Mouse (Mus musculus) left cerebral cortex, postnatal 36 days (tissue): Measurements from ENCODE around the gene Trarg1. TPM values are rescaled to one million over a fixed set of nuclear protein-coding genes. Genes with fewer than 3 reads are reported as not detected.

Experiments
- DNase-seq, 2 experiments: peaks; one replicate each; pipeline ENCODE4 v3.0.0; 2021 to 2022; ENCODE audit warnings: low spot score in 2 of 2, mixed read lengths in 1 of 2
- intact Hi-C: fragments of 180-260 bp; cut with DNase I; formaldehyde crosslinking; loops from one replicate; pipeline ENCODE4 v1.15.1; 2025
- total RNA-seq, 2 experiments: library from RNA; stranded (reverse); gene quantifications; 2 replicates each; pipeline ENCODE4 v1.2.3; 2021

Trarg1 gene
- total RNA-seq, 2 experiments from 2014 or later: 0.49 to 0.50 TPM

GRCm38 (mm10) chr11:76671871-76672475, 7.6 kb upstream of the Trarg1 start, which contains the start of gene Bhlha9:
Gene Bhlha9, plus strand, starts transcription at chr11:76672470.
- no peak for DNase-seq
- intact Hi-C loops: no loop called here

- intact Hi-C loops: no loop called here
- DNase-seq: peak; percentile 73 to 75
Measured at GRCm38 (mm10) chr11:76672561-76673384, 6.8 kb upstream of the Trarg1 start.

GRCm38 (mm10) chr11:76674199-76674598, 5.4 kb upstream of the Trarg1 start:
- intact Hi-C loops: no loop called here
- no peak for DNase-seq

GRCm38 (mm10) chr11:76674704-76675103, 4.9 kb upstream of the Trarg1 start:
- intact Hi-C loops: no loop called here
- no peak for DNase-seq

- no peak for DNase-seq
- intact Hi-C loops: no loop called here
Measured at GRCm38 (mm10) chr11:76685604-76686003, 6.0 kb downstream of the Trarg1 start.

GRCm38 (mm10) chr11:76692096-76692495, 12.5 kb downstream of the Trarg1 start:
- intact Hi-C loops: no loop called here
- DNase-seq: no peak

GRCm38 (mm10) chr11:76695810-76696209, 16.2 kb downstream of the Trarg1 start:
- intact Hi-C loops: no loop called here
- no peak for DNase-seq

GRCm38 (mm10) chr11:76699626-76700025, 20.0 kb downstream of the Trarg1 start:
- intact Hi-C loops: no loop called here
- no peak for DNase-seq

GRCm38 (mm10) chr11:76707656-76708055, 28.0 kb downstream of the Trarg1 start:
- no peak for DNase-seq
- intact Hi-C loops: no loop called here

- intact Hi-C loops: no loop called here
- no peak for DNase-seq
Measured at GRCm38 (mm10) chr11:76708066-76708465, 28.5 kb downstream of the Trarg1 start.

- no peak for DNase-seq
- intact Hi-C loops: no loop called here
Measured at GRCm38 (mm10) chr11:76708881-76709280, 29.3 kb downstream of the Trarg1 start.

- intact Hi-C loops: no loop called here
- no peak for DNase-seq
Measured at GRCm38 (mm10) chr11:76709625-76710452, 30.2 kb downstream of the Trarg1 start.

GRCm38 (mm10) chr11:76717000-76717399, 37.4 kb downstream of the Trarg1 start:
- no peak for DNase-seq
- intact Hi-C loops: no loop called here

GRCm38 (mm10) chr11:76723911-76724310, 44.3 kb downstream of the Trarg1 start:
- no peak for DNase-seq
- intact Hi-C loops: no loop called here

GRCm38 (mm10) chr11:76728093-76728492, 48.5 kb downstream of the Trarg1 start:
- no peak for DNase-seq

GRCm38 (mm10) chr11:76730650-76731049, 51.0 kb downstream of the Trarg1 start:
- DNase-seq: no peak
- intact Hi-C loops: no loop called here

More at GRCm38 (mm10) chr11:76728093-76728492, 48.5 kb downstream of the Trarg1 start:
- intact Hi-C loops: no loop called here

GRCm38 (mm10) chr11:76734560-76734959, 55.0 kb downstream of the Trarg1 start:
- intact Hi-C loops: no loop called here
- DNase-seq: no peak

GRCm38 (mm10) chr11:76735753-76736324, 56.2 kb downstream of the Trarg1 start:
- DNase-seq: no peak
- intact Hi-C loops: no loop called here

GRCm38 (mm10) chr11:76739125-76739524, 59.5 kb downstream of the Trarg1 start:
- intact Hi-C loops: loop anchor here (2.0 kb wide), 1 partner anchor 60 kb away; the partner anchor contains the start of gene Trarg1
- DNase-seq: no peak

- DNase-seq: no peak
- intact Hi-C loops: no loop called here
Measured at GRCm38 (mm10) chr11:76742511-76742910, 62.9 kb downstream of the Trarg1 start.
